Mouse (Mus musculus): ENCODE results near the gene Gngt1. TPM values are rescaled to one million over a fixed set of nuclear protein-coding genes. Genes with fewer than 3 reads are reported as not detected.

Gngt1 gene
- not detected for polyA plus RNA-seq (2012; fragmentation: generic; extraction: Trizol)
- long read RNA-seq, experiment 1: 0 reads
- long read RNA-seq, experiment 2: 0 reads

DNA sequence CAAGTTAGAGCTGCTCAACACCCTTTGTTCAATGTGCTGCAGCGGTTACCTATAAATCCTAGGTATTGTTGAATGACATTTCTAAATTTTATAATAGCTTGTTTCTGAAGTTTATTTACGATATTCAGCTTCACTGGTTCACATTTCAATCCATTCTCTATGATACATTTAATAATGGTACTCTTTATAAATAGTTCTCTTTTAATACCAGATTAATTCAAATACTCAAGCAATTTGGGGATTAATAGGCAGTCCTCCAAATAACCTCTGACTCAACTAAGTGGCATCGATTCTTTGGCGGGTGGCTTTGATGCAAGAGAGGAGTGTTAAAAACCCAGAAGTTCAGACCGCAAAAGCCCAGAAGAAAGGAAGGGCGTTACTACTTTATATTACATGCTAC is at the start of gene Gngt1:
Gene Gngt1, plus strand, starts transcription at position 301 of the 400 bp plus-strand sequence.
- TF ChIP-seq MYOD1 (IDR thresholded peaks at IDR 0.05; ENCODE audit: control insufficient read depth, insufficient read length, low read depth): no peak
- no peak for TF ChIP-seq MAX (IDR thresholded peaks at IDR 0.05)
- TF ChIP-seq CTCF (IDR thresholded peaks at IDR 0.05; ENCODE audit: control insufficient read depth, insufficient read depth, insufficient read length): no peak
- TF ChIP-seq FOSL1 (IDR thresholded peaks at IDR 0.05; ENCODE audit: insufficient read depth, low read length, poor library complexity, severe bottlenecking): no peak
- no peak for TF ChIP-seq USF1 (IDR thresholded peaks at IDR 0.05; ENCODE audit: low read depth)
- TF ChIP-seq MYOG (IDR thresholded peaks at IDR 0.05; ENCODE audit: control insufficient read depth, extremely low read depth, insufficient read length): no peak
- TF ChIP-seq CEBPB (IDR thresholded peaks at IDR 0.05; ENCODE audit: low read depth): no peak
- no peak within 1 kb of the TSS for H3ac ChIP-seq (ENCODE audit: control insufficient read depth, insufficient read length, low read depth)
- H3K27me3 ChIP-seq (ENCODE audit: control insufficient read depth, insufficient read depth, insufficient read length): no peaks in the 10 kb centered on the region
- no peaks in the 10 kb centered on the region for H3K79me2 ChIP-seq (ENCODE audit: control insufficient read depth, insufficient read depth)
- no peaks in the 10 kb centered on the region for H3K36me3 ChIP-seq (ENCODE audit: control insufficient read depth, insufficient read depth)
- H3K79me3 ChIP-seq (ENCODE audit: low read depth): no peaks in the 10 kb centered on the region
- no peak within 1 kb of the TSS for H3K4me3 ChIP-seq (ENCODE audit: insufficient read depth, poor library complexity, severe bottlenecking)

DNA sequence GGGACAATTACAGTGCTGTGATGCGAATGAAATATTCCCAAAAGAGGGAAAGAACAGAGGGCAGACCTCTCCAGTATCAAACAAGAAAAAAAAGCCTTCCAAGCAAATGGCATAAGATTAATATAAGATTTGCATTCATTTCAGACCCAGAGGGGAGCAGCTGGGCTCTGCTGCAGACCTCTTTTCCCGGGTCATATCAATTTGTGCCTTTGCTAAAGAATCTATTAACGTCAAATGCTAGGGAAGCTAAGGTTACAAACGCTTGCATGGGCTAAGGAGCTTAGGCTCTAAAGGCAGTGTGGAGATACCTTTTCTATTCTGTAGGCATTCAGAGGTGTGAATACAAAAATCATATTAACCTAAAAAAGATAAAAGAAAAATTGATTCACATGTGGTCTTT is 38.6 kb upstream of the Gngt1 start:
- Histone ChIP-seq H3ac (ENCODE audit: control insufficient read depth, insufficient read length, low read depth) (no peak overlapping the region), H3K79me2 (ENCODE audit: control insufficient read depth, insufficient read depth) (no peaks in the 10 kb centered on the region), H3K36me3 (ENCODE audit: control insufficient read depth, insufficient read depth) (no peaks in the 10 kb centered on the region), H3K79me3 (ENCODE audit: low read depth) (no peaks in the 10 kb centered on the region), H3K4me3 (ENCODE audit: insufficient read depth, poor library complexity, severe bottlenecking) (no peak overlapping the region), H3K27me3 (ENCODE audit: control insufficient read depth, insufficient read depth, insufficient read length) (no peaks in the 10 kb centered on the region)
- TF ChIP-seq CEBPB (IDR thresholded peaks at IDR 0.05; ENCODE audit: low read depth) (no peak), MAX (IDR thresholded peaks at IDR 0.05) (no peak), USF1 (IDR thresholded peaks at IDR 0.05; ENCODE audit: low read depth) (no peak), MYOG (IDR thresholded peaks at IDR 0.05; ENCODE audit: control insufficient read depth, extremely low read depth, insufficient read length) (no peak), CTCF (IDR thresholded peaks at IDR 0.05; ENCODE audit: control insufficient read depth, insufficient read depth, insufficient read length) (no peak), FOSL1 (IDR thresholded peaks at IDR 0.05; ENCODE audit: insufficient read depth, low read length, poor library complexity, severe bottlenecking) (no peak), MYOD1 (IDR thresholded peaks at IDR 0.05; ENCODE audit: control insufficient read depth, insufficient read length, low read depth) (no peak)

DNA sequence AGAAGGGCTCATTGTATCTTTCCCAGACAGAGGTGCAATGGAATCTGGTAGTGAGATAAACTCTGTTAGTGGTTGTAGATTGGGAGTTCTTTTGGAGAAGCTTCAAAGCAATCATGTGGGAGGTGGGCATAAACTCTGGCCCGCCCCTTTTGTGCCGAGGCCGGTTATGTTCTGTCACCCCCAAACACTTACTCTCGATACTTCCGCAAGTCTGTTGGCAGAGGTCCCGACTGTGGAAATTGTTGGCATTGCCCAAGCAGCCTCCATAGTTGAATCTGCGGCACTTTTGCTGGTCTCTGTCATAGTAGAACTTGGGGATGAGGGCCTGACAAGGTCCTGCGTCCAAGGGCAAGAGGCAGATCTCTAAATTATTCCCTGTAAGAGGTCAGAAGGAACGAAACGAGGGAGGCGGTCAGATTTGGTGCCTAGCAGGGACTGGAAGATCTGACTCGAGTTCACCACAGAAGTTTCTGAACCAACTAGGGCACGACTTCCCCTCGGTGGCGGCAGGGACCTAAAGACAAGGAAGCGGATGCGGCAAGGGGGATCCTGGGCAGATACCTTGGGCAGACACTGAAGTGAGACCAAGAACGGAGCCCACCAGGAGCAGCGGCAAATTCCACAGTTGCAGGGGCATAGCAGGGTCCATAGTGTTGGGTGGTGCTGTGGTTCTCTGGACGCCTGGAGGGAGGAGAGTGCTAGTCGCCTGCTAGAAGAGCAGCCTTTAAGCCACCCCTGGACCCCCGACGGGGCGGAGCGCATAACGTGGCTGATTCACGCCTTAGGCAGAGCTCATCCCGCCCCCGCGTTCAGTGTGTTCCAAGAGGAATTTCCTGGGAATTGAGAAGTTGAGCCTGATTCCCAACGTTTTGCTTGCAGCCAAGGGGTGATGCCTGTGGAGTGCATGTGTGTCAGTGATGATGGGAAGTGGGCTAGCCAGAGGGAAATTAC is 25.6 kb upstream of the Gngt1 start:
- Histone ChIP-seq H3ac (ENCODE audit: control insufficient read depth, insufficient read length, low read depth) (no peak overlapping the region), H3K36me3 (ENCODE audit: control insufficient read depth, insufficient read depth) (no peaks in the 10 kb centered on the region), H3K79me2 (ENCODE audit: control insufficient read depth, insufficient read depth) (no peaks in the 10 kb centered on the region), H3K4me3 (ENCODE audit: insufficient read depth, poor library complexity, severe bottlenecking) (no peak overlapping the region), H3K27me3 (ENCODE audit: control insufficient read depth, insufficient read depth, insufficient read length) (no peaks in the 10 kb centered on the region), H3K79me3 (ENCODE audit: low read depth) (no peaks in the 10 kb centered on the region)
- TF ChIP-seq CTCF (IDR thresholded peaks at IDR 0.05; ENCODE audit: control insufficient read depth, insufficient read depth, insufficient read length) (no peak), MAX (IDR thresholded peaks at IDR 0.05) (no peak), USF1 (IDR thresholded peaks at IDR 0.05; ENCODE audit: low read depth) (no peak), FOSL1 (IDR thresholded peaks at IDR 0.05; ENCODE audit: insufficient read depth, low read length, poor library complexity, severe bottlenecking) (no peak), CEBPB (IDR thresholded peaks at IDR 0.05; ENCODE audit: low read depth) (no peak), MYOG (IDR thresholded peaks at IDR 0.05; ENCODE audit: control insufficient read depth, extremely low read depth, insufficient read length) (no peak), MYOD1 (IDR thresholded peaks at IDR 0.05; ENCODE audit: control insufficient read depth, insufficient read length, low read depth) (no peak)

DNA sequence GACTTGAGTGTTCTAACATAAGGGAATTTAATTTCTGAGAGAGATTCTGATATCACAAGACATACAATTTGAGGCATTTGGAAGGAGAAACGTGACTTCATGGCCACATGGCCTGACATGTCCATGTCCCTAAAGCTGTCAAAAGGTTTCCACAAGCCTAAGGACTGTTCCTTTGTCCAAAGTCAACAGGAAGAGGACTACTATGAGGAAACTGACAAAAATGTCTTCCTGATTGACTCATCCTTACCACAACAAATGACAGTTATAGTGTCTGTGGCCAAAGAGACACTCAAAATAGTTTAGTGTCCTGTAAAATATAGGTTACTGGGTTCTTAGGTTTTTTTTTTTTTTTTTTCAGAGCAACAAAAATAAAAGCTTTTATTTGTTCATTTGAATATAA is 19.9 kb upstream of the Gngt1 start:
- no peak overlapping the region for H3K4me3 ChIP-seq (ENCODE audit: insufficient read depth, poor library complexity, severe bottlenecking)
- H3K27me3 ChIP-seq (ENCODE audit: control insufficient read depth, insufficient read depth, insufficient read length): no peaks in the 10 kb centered on the region
- no peaks in the 10 kb centered on the region for H3K36me3 ChIP-seq (ENCODE audit: control insufficient read depth, insufficient read depth)
- H3K79me2 ChIP-seq (ENCODE audit: control insufficient read depth, insufficient read depth): no peaks in the 10 kb centered on the region
- no peaks in the 10 kb centered on the region for H3K79me3 ChIP-seq (ENCODE audit: low read depth)
- H3ac ChIP-seq (ENCODE audit: control insufficient read depth, insufficient read length, low read depth): no peak overlapping the region
- no peak for TF ChIP-seq MYOD1 (IDR thresholded peaks at IDR 0.05; ENCODE audit: control insufficient read depth, insufficient read length, low read depth)
- no peak for TF ChIP-seq CTCF (IDR thresholded peaks at IDR 0.05; ENCODE audit: control insufficient read depth, insufficient read depth, insufficient read length)
- TF ChIP-seq MAX (IDR thresholded peaks at IDR 0.05): peak; percentile 42
- no peak for TF ChIP-seq FOSL1 (IDR thresholded peaks at IDR 0.05; ENCODE audit: insufficient read depth, low read length, poor library complexity, severe bottlenecking)
- no peak for TF ChIP-seq USF1 (IDR thresholded peaks at IDR 0.05; ENCODE audit: low read depth)

GRCm38 (mm10) chr6:3982661-3983284 is 10.8 kb upstream of the Gngt1 start:
- H3K4me3 ChIP-seq (ENCODE audit: insufficient read depth, poor library complexity, severe bottlenecking): no peak overlapping the region
- no peaks in the 10 kb centered on the region for H3K27me3 ChIP-seq (ENCODE audit: control insufficient read depth, insufficient read depth, insufficient read length)
- H3K79me2 ChIP-seq (ENCODE audit: control insufficient read depth, insufficient read depth): no peaks in the 10 kb centered on the region
- H3K36me3 ChIP-seq (ENCODE audit: control insufficient read depth, insufficient read depth): no peaks in the 10 kb centered on the region
- H3ac ChIP-seq (ENCODE audit: control insufficient read depth, insufficient read length, low read depth): no peak overlapping the region
- no peak for TF ChIP-seq MYOD1 (IDR thresholded peaks at IDR 0.05; ENCODE audit: control insufficient read depth, insufficient read length, low read depth)
- TF ChIP-seq USF1 (IDR thresholded peaks at IDR 0.05; ENCODE audit: low read depth): no peak
- TF ChIP-seq CEBPB (IDR thresholded peaks at IDR 0.05; ENCODE audit: low read depth): no peak
- no peak for TF ChIP-seq MAX (IDR thresholded peaks at IDR 0.05)
- TF ChIP-seq MYOG (IDR thresholded peaks at IDR 0.05; ENCODE audit: control insufficient read depth, extremely low read depth, insufficient read length): no peak
- no peak for TF ChIP-seq FOSL1 (IDR thresholded peaks at IDR 0.05; ENCODE audit: insufficient read depth, low read length, poor library complexity, severe bottlenecking)
- no peak for TF ChIP-seq CTCF (IDR thresholded peaks at IDR 0.05; ENCODE audit: control insufficient read depth, insufficient read depth, insufficient read length)
- no peaks in the 10 kb centered on the region for H3K79me3 ChIP-seq (ENCODE audit: low read depth)

Measured in C2C12 (cell line).